Mouse (Mus musculus) c-Kit-positive CD71-positive TER-119-negative erythroid progenitor cells, embryonic 14.5 days (primary cell): ENCODE measurements around the gene Rhox4a.
"Not testable (repeated sequence)": the region's sequence is repeated elsewhere in the genome, so short reads cannot be mapped to it uniquely, and the experiment has no call there.

Experiments
- DNase-seq: peaks from one replicate; pipeline ENCODE4 v3.0.0-alpha.2; 2013; ENCODE audit warnings: low read depth

The Rhox4a gene

DNA sequence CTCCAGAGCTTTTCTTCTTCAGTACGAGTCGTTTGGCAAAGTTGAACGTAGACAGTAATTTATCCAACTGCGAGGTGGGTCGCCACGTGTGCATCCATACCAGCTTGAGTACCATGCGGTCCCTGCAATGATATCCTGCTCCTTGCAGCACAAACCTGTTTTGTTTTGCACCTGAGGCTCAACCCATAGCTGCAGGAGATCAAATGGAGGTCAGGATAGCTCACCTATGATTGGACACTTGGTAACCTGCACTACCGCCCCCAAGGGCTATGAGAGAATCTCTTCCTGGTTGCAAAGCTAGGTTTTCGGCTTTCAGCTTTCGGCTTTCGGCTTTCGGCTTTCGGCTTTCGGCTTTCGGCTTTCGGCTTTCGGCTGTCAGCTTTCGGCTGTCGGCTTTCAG lies at the start of gene Rhox4a:
Gene Rhox4a (plus strand): TSS at position 301 of the 400 bp plus-strand sequence.
- not testable (repeated sequence) for DNase-seq

GRCm38 (mm10) chrX:37222158-37222557 lies 43.0 kb upstream of the Rhox4a start, which contains the start of gene Rhox1:
Rhox1 (minus strand) TSS chrX:37222258.
- DNase-seq: not testable (repeated sequence)

GRCm38 (mm10) chrX:37244676-37245075 lies 20.5 kb upstream of the Rhox4a start, which contains the start of gene Rhox2a:
Rhox2a (plus strand) TSS chrX:37244976.
- not testable (repeated sequence) for DNase-seq

GRCm38 (mm10) chrX:37249619-37250018 lies 15.5 kb upstream of the Rhox4a start, which contains the start of gene Rhox3a:
Rhox3a (plus strand) TSS chrX:37249919.
- not testable (repeated sequence) for DNase-seq
